Mouse (Mus musculus) lung, postnatal 0 days (tissue): ENCODE measurements around the gene Tmem251.

ENCODE experiments used
- CTCF ChIP-seq: IDR thresholded peaks from 2 replicates; pipeline ENCODE4 v1.5.1; 2016; ENCODE audit warnings: antibody characterized with exemption, mild to moderate bottlenecking
- EP300 ChIP-seq: IDR thresholded peaks from 2 replicates; pipeline ENCODE4 v1.6.1; 2016; ENCODE audit warnings: antibody characterized with exemption, mild to moderate bottlenecking, control low read depth

- TF ChIP-seq CTCF (no peak), EP300 (no peak)
Measured at GRCm38 (mm10) chr12:102701691-102702207, 41.8 kb upstream of the Tmem251 start.
